Mouse (Mus musculus): ENCODE measurements around the gene Odaph. TPM values are rescaled to one million over a fixed set of nuclear protein-coding genes. Genes with fewer than 3 reads are reported as not detected.
A peak's percentile ranks its signal among the peaks of the same experiment; 100 is the strongest.

Gene Odaph
- polyA plus RNA-seq, 1 experiment from 2014 or later = not detected

GRCm38 (mm10) chr5:92000770-92001169 is 13.5 kb downstream of the Odaph start:
- Histone ChIP-seq H3K4me1 (replicated peaks; ENCODE audit: control insufficient read depth, insufficient read depth, low read length) (no peaks in the 10 kb centered on the region), H3K27ac (ENCODE audit: low read depth, low read length) (no peak overlapping the region)
- WGBS = 74% methylated on average over 2 of the region's 2 CpGs

GRCm38 (mm10) chr5:92003011-92003410 is 15.7 kb downstream of the Odaph start:
- no peaks in the 10 kb centered on the region for H3K36me3 ChIP-seq (ENCODE audit: control insufficient read depth, insufficient read depth, low read length)
- no peaks in the 10 kb centered on the region for H3K4me1 ChIP-seq (replicated peaks; ENCODE audit: control insufficient read depth, insufficient read depth, low read length)
- no peaks in the 10 kb centered on the region for H3K9me3 ChIP-seq (ENCODE audit: control insufficient read depth, low read length)
- H3K4me2 ChIP-seq (ENCODE audit: low read depth, low read length, severe bottlenecking) = no peak overlapping the region
- H3K4me3 ChIP-seq (ENCODE audit: low read depth, low read length) = no peak overlapping the region
- ATAC-seq (replicated peaks; ENCODE audit: low FRiP score) (no peak), DNase-seq (ENCODE audit: low spot score) (no peak)
- no peak overlapping the region for H3K9ac ChIP-seq (ENCODE audit: low read length)
- no peak overlapping the region for H3K27ac ChIP-seq (ENCODE audit: low read depth, low read length)
- no peaks in the 10 kb centered on the region for H3K27me3 ChIP-seq (ENCODE audit: control insufficient read depth, insufficient read depth, low read length)
- WGBS = 70% methylated on average over 2 of the region's 2 CpGs

More at GRCm38 (mm10) chr5:92000770-92001169, 13.5 kb downstream of the Odaph start:
- Histone ChIP-seq H3K4me3 (ENCODE audit: low read depth, low read length) (no peak overlapping the region), H3K9me3 (ENCODE audit: control insufficient read depth, low read length) (no peaks in the 10 kb centered on the region), H3K9ac (ENCODE audit: low read length) (no peak overlapping the region), H3K4me2 (ENCODE audit: low read depth, low read length, severe bottlenecking) (no peak overlapping the region), H3K36me3 (ENCODE audit: control insufficient read depth, insufficient read depth, low read length) (no peaks in the 10 kb centered on the region), H3K27me3 (ENCODE audit: control insufficient read depth, insufficient read depth, low read length) (no peaks in the 10 kb centered on the region)
- DNase-seq (ENCODE audit: low spot score) (no peak), ATAC-seq (replicated peaks; ENCODE audit: low FRiP score) (no peak)

GRCm38 (mm10) chr5:92009827-92010226 is 22.6 kb downstream of the Odaph start:
- Histone ChIP-seq H3K9ac (ENCODE audit: low read length) (no peak overlapping the region), H3K4me1 (replicated peaks; ENCODE audit: control insufficient read depth, insufficient read depth, low read length) (no peaks in the 10 kb centered on the region), H3K27ac (ENCODE audit: low read depth, low read length) (no peak overlapping the region), H3K27me3 (ENCODE audit: control insufficient read depth, insufficient read depth, low read length) (no peaks in the 10 kb centered on the region), H3K36me3 (ENCODE audit: control insufficient read depth, insufficient read depth, low read length) (no peaks in the 10 kb centered on the region), H3K4me3 (ENCODE audit: low read depth, low read length) (no peak overlapping the region), H3K9me3 (ENCODE audit: control insufficient read depth, low read length) (no peaks in the 10 kb centered on the region), H3K4me2 (ENCODE audit: low read depth, low read length, severe bottlenecking) (no peak overlapping the region)
- no peak for DNase-seq (ENCODE audit: low spot score)
- no peak for ATAC-seq (replicated peaks; ENCODE audit: low FRiP score)
- WGBS = 41% methylated on average over 2 of the region's 2 CpGs

GRCm38 (mm10) chr5:92011756-92012155 is 24.5 kb downstream of the Odaph start:
- Histone ChIP-seq H3K4me2 (ENCODE audit: low read depth, low read length, severe bottlenecking) (no peak overlapping the region), H3K9me3 (ENCODE audit: control insufficient read depth, low read length) (no peaks in the 10 kb centered on the region), H3K36me3 (ENCODE audit: control insufficient read depth, insufficient read depth, low read length) (no peaks in the 10 kb centered on the region), H3K27me3 (ENCODE audit: control insufficient read depth, insufficient read depth, low read length) (no peaks in the 10 kb centered on the region), H3K4me3 (ENCODE audit: low read depth, low read length) (no peak overlapping the region), H3K9ac (ENCODE audit: low read length) (no peak overlapping the region), H3K27ac (ENCODE audit: low read depth, low read length) (no peak overlapping the region), H3K4me1 (replicated peaks; ENCODE audit: control insufficient read depth, insufficient read depth, low read length) (no peaks in the 10 kb centered on the region)
- 78% methylated on average over 7 of the region's 7 CpGs for WGBS
- DNase-seq (ENCODE audit: low spot score) = no peak
- no peak for ATAC-seq (replicated peaks; ENCODE audit: low FRiP score)

- Histone ChIP-seq H3K27ac (ENCODE audit: low read depth, low read length) (no peak overlapping the region), H3K4me1 (replicated peaks; ENCODE audit: control insufficient read depth, insufficient read depth, low read length) (no peaks in the 10 kb centered on the region), H3K4me3 (ENCODE audit: low read depth, low read length) (no peak overlapping the region), H3K4me2 (ENCODE audit: low read depth, low read length, severe bottlenecking) (no peak overlapping the region), H3K36me3 (ENCODE audit: control insufficient read depth, insufficient read depth, low read length) (no peaks in the 10 kb centered on the region), H3K27me3 (ENCODE audit: control insufficient read depth, insufficient read depth, low read length) (no peaks in the 10 kb centered on the region), H3K9ac (ENCODE audit: low read length) (no peak overlapping the region), H3K9me3 (ENCODE audit: control insufficient read depth, low read length) (no peaks in the 10 kb centered on the region)
- WGBS = 69% methylated on average over 2 of the region's 2 CpGs
- ATAC-seq (replicated peaks; ENCODE audit: low FRiP score) (no peak), DNase-seq (ENCODE audit: low spot score) (no peak)
These were observed 32.7 kb downstream of the Odaph start for GRCm38 (mm10) chr5:92019960-92020359.

GRCm38 (mm10) chr5:92042377-92043348 is 55.4 kb downstream of the Odaph start:
- Histone ChIP-seq H3K4me2 (ENCODE audit: low read depth, low read length, severe bottlenecking) (peak overlapping the region; percentile 96), H3K4me1 (replicated peaks; ENCODE audit: control insufficient read depth, insufficient read depth, low read length) (0 out of 2 replicates have a peak, but pooled peaks cover 2% of the 10 kb centered on the region), H3K27me3 (ENCODE audit: control insufficient read depth, insufficient read depth, low read length) (peaks cover 4% of the 10 kb centered on the region; the same call in 1 of the 2 replicates), H3K36me3 (ENCODE audit: control insufficient read depth, insufficient read depth, low read length) (no peaks in the 10 kb centered on the region), H3K4me3 (ENCODE audit: low read depth, low read length) (peak overlapping the region; percentile 60), H3K27ac (ENCODE audit: low read depth, low read length) (no peak overlapping the region), H3K9me3 (ENCODE audit: control insufficient read depth, low read length) (no peaks in the 10 kb centered on the region), H3K9ac (ENCODE audit: low read length) (0 out of 2 replicates have a peak overlapping the region, but pooled peaks have one; percentile 0)
- peak; percentile 92 for DNase-seq (ENCODE audit: low spot score)
- peak; percentile 100 for ATAC-seq (replicated peaks; ENCODE audit: low FRiP score)
- under 1% methylated on average over 65 of the region's 68 CpGs for WGBS

- peaks cover 4% of the 10 kb centered on the region; the same call in 1 of the 2 replicates for H3K27me3 ChIP-seq (ENCODE audit: control insufficient read depth, insufficient read depth, low read length)
- no peak within 1 kb of the TSS for H3K27ac ChIP-seq (ENCODE audit: low read depth, low read length)
These were observed 56.5 kb downstream of the Odaph start, which contains the start of gene Cdkl2 for GRCm38 (mm10) chr5:92043783-92044182. Gene Cdkl2 (minus strand): TSS chr5:92043883.

More at GRCm38 (mm10) chr5:92043783-92044182, 56.5 kb downstream of the Odaph start, which contains the start of gene Cdkl2:
- ATAC-seq (replicated peaks; ENCODE audit: low FRiP score) (no peak), DNase-seq (ENCODE audit: low spot score) (no peak)
- Histone ChIP-seq H3K9ac (ENCODE audit: low read length) (0 out of 2 replicates have a peak within 1 kb of the TSS, but pooled peaks have one; percentile 0), H3K4me3 (ENCODE audit: low read depth, low read length) (peak within 1 kb of the TSS; percentile 60), H3K4me2 (ENCODE audit: low read depth, low read length, severe bottlenecking) (peak within 1 kb of the TSS; percentile 96), H3K4me1 (replicated peaks; ENCODE audit: control insufficient read depth, insufficient read depth, low read length) (0 out of 2 replicates have a peak, but pooled peaks cover 2% of the 10 kb centered on the region), H3K36me3 (ENCODE audit: control insufficient read depth, insufficient read depth, low read length) (no peaks in the 10 kb centered on the region), H3K9me3 (ENCODE audit: control insufficient read depth, low read length) (no peaks in the 10 kb centered on the region)
- WGBS = 76% methylated on average over 4 of the region's 4 CpGs

Measured in forebrain, embryonic 11.5 days (tissue).